Mouse (Mus musculus): Measurements from ENCODE around the gene Dnah12. TPM values are rescaled to one million over a fixed set of nuclear protein-coding genes. Genes with fewer than 3 reads are reported as not detected.
"Not testable (repeated sequence)": the region's sequence is repeated elsewhere in the genome, so short reads cannot be mapped to it uniquely, and the experiment has no call there.

The Dnah12 gene
- total and polyA plus RNA-seq, 2 experiments from 2014 or later, result 0.19 to 0.67 TPM

DNA sequence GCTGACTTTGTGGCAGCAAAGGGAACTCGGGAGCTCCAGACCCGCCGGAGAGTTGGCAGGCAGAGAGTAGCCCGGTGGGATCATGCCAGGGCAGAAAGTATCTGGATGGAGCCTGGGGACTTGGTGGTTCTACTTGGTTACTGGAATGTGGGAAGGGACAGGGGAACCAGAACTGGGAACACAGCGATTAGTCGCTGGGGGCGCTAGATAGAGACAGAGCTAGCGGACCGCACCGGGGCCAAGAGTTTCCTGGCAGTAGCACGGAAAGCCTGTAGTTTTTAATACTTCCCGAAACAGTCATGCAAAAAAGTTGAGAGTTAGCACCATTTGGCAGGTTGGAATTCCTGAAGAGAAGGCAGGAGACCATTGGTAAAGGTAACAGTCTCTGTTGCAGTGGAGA, 17.7 kb upstream of the Dnah12 start:
- Histone ChIP-seq H3K4me3 (ENCODE audit: low read depth, low read length) (no peak overlapping the region), H3K4me1 (ENCODE audit: insufficient read depth) (0 out of 2 replicates have a peak, but pooled peaks cover 6% of the 10 kb centered on the region), H3K27ac (ENCODE audit: low read depth, low read length) (no peak overlapping the region), H3K36me3 (ENCODE audit: insufficient read depth) (no peaks in the 10 kb centered on the region), H3K27me3 (ENCODE audit: insufficient read depth, low read length) (0 out of 2 replicates have a peak, but pooled peaks cover 4% of the 10 kb centered on the region), H3K9ac (no peak overlapping the region), H3K4me2 (ENCODE audit: low read depth) (no peak overlapping the region), H3K9me3 (ENCODE audit: low read length) (no peaks in the 10 kb centered on the region)
- TF ChIP-seq CTCF (IDR thresholded peaks at IDR 0.05; ENCODE audit: low read depth), result peak; percentile 35
- WGBS, result 24% methylated on average over 12 of the region's 12 CpGs
- ATAC-seq (no peak), DNase-seq (no peak)

GRCm38 (mm10) chr14:26675791-26676190, 17.3 kb upstream of the Dnah12 start:
- H3K4me3 ChIP-seq (ENCODE audit: low read depth, low read length), result no peak overlapping the region
- 83% methylated on average over 5 of the region's 5 CpGs for WGBS
- H3K36me3 ChIP-seq (ENCODE audit: insufficient read depth), result no peaks in the 10 kb centered on the region
- H3K9me3 ChIP-seq (ENCODE audit: low read length), result no peaks in the 10 kb centered on the region
- no peak for DNase-seq
- no peak overlapping the region for H3K9ac ChIP-seq
- ATAC-seq, result no peak
- no peak for TF ChIP-seq CTCF (IDR thresholded peaks at IDR 0.05; ENCODE audit: low read depth)
- no peak overlapping the region for H3K27ac ChIP-seq (ENCODE audit: low read depth, low read length)
- H3K4me1 ChIP-seq (ENCODE audit: insufficient read depth), result 0 out of 2 replicates have a peak, but pooled peaks cover 1% of the 10 kb centered on the region
- no peak overlapping the region for H3K4me2 ChIP-seq (ENCODE audit: low read depth)
- 0 out of 2 replicates have a peak, but pooled peaks cover 4% of the 10 kb centered on the region for H3K27me3 ChIP-seq (ENCODE audit: insufficient read depth, low read length)

GRCm38 (mm10) chr14:26690727-26691126, 2.3 kb upstream of the Dnah12 start:
- TF ChIP-seq CTCF (IDR thresholded peaks at IDR 0.05; ENCODE audit: low read depth), result no peak
- H3K4me3 ChIP-seq (ENCODE audit: low read depth, low read length), result no peak overlapping the region
- H3K36me3 ChIP-seq (ENCODE audit: insufficient read depth), result no peaks in the 10 kb centered on the region
- WGBS, result 70% methylated on average over 2 of the region's 2 CpGs
- H3K4me2 ChIP-seq (ENCODE audit: low read depth), result no peak overlapping the region
- no peak for ATAC-seq
- no peak overlapping the region for H3K9ac ChIP-seq
- H3K4me1 ChIP-seq (ENCODE audit: insufficient read depth), result no peaks in the 10 kb centered on the region
- no peak overlapping the region for H3K27ac ChIP-seq (ENCODE audit: low read depth, low read length)
- no peaks in the 10 kb centered on the region for H3K27me3 ChIP-seq (ENCODE audit: insufficient read depth, low read length)
- H3K9me3 ChIP-seq (ENCODE audit: low read length), result no peaks in the 10 kb centered on the region
- no peak for DNase-seq

- no peak for ATAC-seq
- Histone ChIP-seq H3K36me3 (ENCODE audit: insufficient read depth) (no peaks in the 10 kb centered on the region), H3K9me3 (ENCODE audit: low read length) (no peaks in the 10 kb centered on the region), H3K4me3 (ENCODE audit: low read depth, low read length) (no peak overlapping the region), H3K4me2 (ENCODE audit: low read depth) (no peak overlapping the region), H3K27ac (ENCODE audit: low read depth, low read length) (no peak overlapping the region), H3K9ac (no peak overlapping the region), H3K27me3 (ENCODE audit: insufficient read depth, low read length) (no peaks in the 10 kb centered on the region), H3K4me1 (ENCODE audit: insufficient read depth) (no peaks in the 10 kb centered on the region)
- DNase-seq, result no peak
- no peak for TF ChIP-seq CTCF (IDR thresholded peaks at IDR 0.05; ENCODE audit: low read depth)
- 62% methylated on average over 2 of the region's 2 CpGs for WGBS
These were observed 1.7 kb upstream of the Dnah12 start for GRCm38 (mm10) chr14:26691363-26691762.

GRCm38 (mm10) chr14:26697912-26698311, 4.8 kb downstream of the Dnah12 start:
- Histone ChIP-seq H3K27ac (ENCODE audit: low read depth, low read length) (no peak overlapping the region), H3K4me1 (ENCODE audit: insufficient read depth) (no peaks in the 10 kb centered on the region), H3K4me3 (ENCODE audit: low read depth, low read length) (no peak overlapping the region), H3K27me3 (ENCODE audit: insufficient read depth, low read length) (no peaks in the 10 kb centered on the region), H3K9ac (no peak overlapping the region), H3K4me2 (ENCODE audit: low read depth) (no peak overlapping the region), H3K9me3 (ENCODE audit: low read length) (no peaks in the 10 kb centered on the region), H3K36me3 (ENCODE audit: insufficient read depth) (no peaks in the 10 kb centered on the region)
- TF ChIP-seq CTCF (IDR thresholded peaks at IDR 0.05; ENCODE audit: low read depth), result peak; percentile 54
- DNase-seq (peak; percentile 32), ATAC-seq (no peak)

DNA sequence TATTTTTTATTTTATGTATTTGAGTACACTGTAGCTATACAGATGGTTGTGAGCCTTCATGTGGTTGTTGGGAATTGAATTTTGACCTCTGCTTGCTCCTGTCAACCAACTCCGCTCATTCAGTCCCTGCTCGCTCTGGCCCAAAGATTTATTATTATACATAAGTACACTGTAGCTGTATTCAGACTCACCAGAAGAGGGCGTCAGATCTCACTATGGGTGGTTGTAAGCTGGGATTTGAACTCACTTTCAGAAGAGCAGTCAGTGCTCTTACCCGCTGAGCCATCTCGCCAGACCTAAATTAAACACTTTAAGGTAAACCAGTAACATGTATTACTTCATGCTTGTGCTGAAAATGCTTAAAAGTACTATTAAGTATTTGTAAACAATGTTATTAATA, 12.2 kb downstream of the Dnah12 start:
- H3K27me3 ChIP-seq (ENCODE audit: insufficient read depth, low read length); H3K4me2 ChIP-seq (ENCODE audit: low read depth); H3K27ac ChIP-seq (ENCODE audit: low read depth, low read length); H3K9ac ChIP-seq; H3K36me3 ChIP-seq (ENCODE audit: insufficient read depth); DNase-seq; H3K4me3 ChIP-seq (ENCODE audit: low read depth, low read length); H3K9me3 ChIP-seq (ENCODE audit: low read length); ATAC-seq; H3K4me1 ChIP-seq (ENCODE audit: insufficient read depth): not testable (repeated sequence)
- 89% methylated on average over 5 of the region's 5 CpGs for WGBS

DNA sequence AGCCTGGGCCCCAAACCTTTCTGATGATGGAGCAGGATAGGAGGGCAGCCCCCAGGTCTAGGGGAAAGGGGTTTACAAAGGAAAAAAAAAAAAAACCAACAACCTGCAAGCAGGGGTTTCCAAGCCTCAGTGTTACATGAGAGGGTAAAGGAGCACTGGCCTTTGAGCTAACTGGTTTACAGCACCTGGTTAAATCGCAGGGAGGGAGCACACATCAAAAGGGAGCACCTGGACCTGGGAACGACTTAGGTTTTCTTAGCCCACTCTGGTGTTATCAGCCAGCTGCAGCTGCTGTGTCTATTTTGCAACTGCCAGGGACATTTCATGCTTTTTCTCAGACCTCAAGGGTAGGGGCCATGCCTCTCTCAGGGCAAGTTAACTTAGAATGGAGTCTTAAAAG, 26.6 kb downstream of the Dnah12 start:
- H3K27me3 ChIP-seq (ENCODE audit: insufficient read depth, low read length); H3K36me3 ChIP-seq (ENCODE audit: insufficient read depth); ATAC-seq; DNase-seq; H3K4me3 ChIP-seq (ENCODE audit: low read depth, low read length); H3K9ac ChIP-seq; H3K9me3 ChIP-seq (ENCODE audit: low read length); H3K27ac ChIP-seq (ENCODE audit: low read depth, low read length); H3K4me2 ChIP-seq (ENCODE audit: low read depth); H3K4me1 ChIP-seq (ENCODE audit: insufficient read depth): not testable (repeated sequence)
- WGBS, result 77% methylated on average over 2 of the region's 2 CpGs

DNA sequence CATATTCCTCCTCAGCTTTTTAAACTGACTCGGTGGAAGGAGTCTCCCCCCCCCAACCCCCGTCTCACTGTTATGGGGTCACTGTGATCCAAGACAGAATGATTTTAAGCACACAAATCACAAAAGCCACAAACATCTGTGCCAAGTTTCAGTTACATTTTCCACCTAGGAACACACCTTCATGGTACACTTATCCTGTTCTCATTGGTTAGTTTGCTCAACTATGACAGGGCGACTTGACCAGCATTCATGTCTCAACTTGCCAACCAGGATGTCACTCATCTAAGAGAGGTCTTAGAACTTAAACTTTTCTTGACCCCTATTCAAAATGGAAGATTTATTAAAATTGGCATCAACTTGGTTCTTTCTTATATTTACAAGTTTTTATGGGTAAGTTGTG, 31.8 kb downstream of the Dnah12 start:
- Histone ChIP-seq H3K4me1 (ENCODE audit: insufficient read depth) (no peaks in the 10 kb centered on the region), H3K4me2 (ENCODE audit: low read depth) (no peak overlapping the region), H3K9ac (no peak overlapping the region), H3K27ac (ENCODE audit: low read depth, low read length) (no peak overlapping the region), H3K4me3 (ENCODE audit: low read depth, low read length) (no peak overlapping the region), H3K9me3 (ENCODE audit: low read length) (no peaks in the 10 kb centered on the region), H3K36me3 (ENCODE audit: insufficient read depth) (no peaks in the 10 kb centered on the region), H3K27me3 (ENCODE audit: insufficient read depth, low read length) (no peaks in the 10 kb centered on the region)
- DNase-seq, result no peak
- no peak for ATAC-seq
- TF ChIP-seq CTCF (IDR thresholded peaks at IDR 0.05; ENCODE audit: low read depth), result no peak
- 88% methylated on average over 3 of the region's 3 CpGs for WGBS

Measured in forebrain, postnatal 0 days (tissue).